Mouse (Mus musculus) embryonic fibroblast, embryonic 13.5 days (primary cell): ENCODE results near the gene Cacng1. TPM values are rescaled to one million over a fixed set of nuclear protein-coding genes. Genes with fewer than 3 reads are reported as not detected.

Experiments
- H3K27ac ChIP-seq: 2 replicates; pipeline ENCODE4 v1.5.1; 2012; ENCODE audit warnings: low read length, control low read depth, inconsistent platforms; ENCODE audit not compliant: insufficient read depth
- H3K4me1 ChIP-seq: 2 replicates; pipeline ENCODE4 v1.6.1; 2011; ENCODE audit warnings: low read length; ENCODE audit not compliant: control insufficient read depth, insufficient read depth
- H3K4me3 ChIP-seq: 2 replicates; pipeline ENCODE4 v1.5.1; 2011; ENCODE audit warnings: mild to moderate bottlenecking, control low read depth, low read length; ENCODE audit not compliant: insufficient read depth
- CTCF ChIP-seq: IDR thresholded peaks from 2 replicates; pipeline ENCODE4 v1.5.1; 2011; ENCODE audit warnings: mild to moderate bottlenecking, control low read depth, low read length, moderate library complexity, borderline replicate concordance; ENCODE audit not compliant: insufficient read depth
- POLR2A ChIP-seq: IDR thresholded peaks from 2 replicates; pipeline ENCODE4 v1.6.1; 2011; ENCODE audit warnings: low read depth, mild to moderate bottlenecking, control low read depth, low read length, moderate library complexity
- polyA plus RNA-seq: library from polyadenylated mRNA; stranded (reverse); fragments of >200 nt; gene quantifications from 2 replicates; pipeline ENCODE4 v1.2.4, GENCODE M21; 2011; ENCODE audit warnings: low read depth; ENCODE audit not compliant: missing spikeins, insufficient read length

Gene Cacng1
- polyA plus RNA-seq, 1 experiment: not detected

DNA sequence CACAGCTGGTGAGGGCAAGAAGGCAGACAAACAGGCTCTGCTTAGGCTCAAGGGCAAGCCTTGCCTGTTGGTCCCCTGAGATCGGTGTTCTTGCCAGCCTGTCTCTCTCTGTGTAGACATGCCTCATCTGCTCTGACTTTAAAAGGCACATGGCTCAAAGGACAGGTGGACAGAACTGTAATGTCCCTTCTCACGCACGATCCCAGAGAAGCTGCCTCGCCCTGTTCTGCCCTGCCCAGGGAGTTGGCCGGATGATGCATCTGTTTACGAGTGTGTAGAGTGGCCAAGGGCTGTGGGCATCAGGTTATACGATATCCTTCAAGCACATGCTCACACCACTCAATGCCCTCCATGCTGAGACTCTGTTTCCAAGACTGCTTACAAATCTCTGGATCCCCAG is 2.0 kb downstream of the Cacng1 start:
- H3K4me1 ChIP-seq: no peaks in the 10 kb centered on the region
- H3K27ac ChIP-seq: no peak overlapping the region
- TF ChIP-seq POLR2A (no peak), CTCF (no peak)
- H3K4me3 ChIP-seq: no peak overlapping the region

DNA sequence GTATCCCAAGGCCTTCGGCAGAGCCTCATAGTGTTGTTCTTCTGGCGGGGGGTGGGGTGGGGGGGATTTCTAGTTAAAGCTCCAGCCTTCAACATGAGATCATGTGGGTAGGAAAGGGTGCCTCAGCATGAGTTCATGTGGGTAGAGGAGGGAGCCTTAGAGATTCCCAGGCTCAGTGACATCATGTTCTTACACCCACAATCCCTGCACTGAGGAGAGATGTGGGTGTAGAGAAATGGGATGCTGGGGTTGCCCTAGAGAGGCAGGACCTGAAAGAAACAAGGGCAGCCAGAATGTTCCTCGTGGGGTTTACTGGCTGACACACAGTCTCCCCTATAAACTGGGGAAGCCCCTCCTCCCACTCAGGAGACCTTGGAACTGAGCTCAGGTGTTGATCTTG is 5.9 kb downstream of the Cacng1 start:
- TF ChIP-seq CTCF: no peak
- no peak for TF ChIP-seq POLR2A
- H3K27ac ChIP-seq: no peak overlapping the region
- H3K4me3 ChIP-seq: no peak overlapping the region
- H3K4me1 ChIP-seq: no peaks in the 10 kb centered on the region

DNA sequence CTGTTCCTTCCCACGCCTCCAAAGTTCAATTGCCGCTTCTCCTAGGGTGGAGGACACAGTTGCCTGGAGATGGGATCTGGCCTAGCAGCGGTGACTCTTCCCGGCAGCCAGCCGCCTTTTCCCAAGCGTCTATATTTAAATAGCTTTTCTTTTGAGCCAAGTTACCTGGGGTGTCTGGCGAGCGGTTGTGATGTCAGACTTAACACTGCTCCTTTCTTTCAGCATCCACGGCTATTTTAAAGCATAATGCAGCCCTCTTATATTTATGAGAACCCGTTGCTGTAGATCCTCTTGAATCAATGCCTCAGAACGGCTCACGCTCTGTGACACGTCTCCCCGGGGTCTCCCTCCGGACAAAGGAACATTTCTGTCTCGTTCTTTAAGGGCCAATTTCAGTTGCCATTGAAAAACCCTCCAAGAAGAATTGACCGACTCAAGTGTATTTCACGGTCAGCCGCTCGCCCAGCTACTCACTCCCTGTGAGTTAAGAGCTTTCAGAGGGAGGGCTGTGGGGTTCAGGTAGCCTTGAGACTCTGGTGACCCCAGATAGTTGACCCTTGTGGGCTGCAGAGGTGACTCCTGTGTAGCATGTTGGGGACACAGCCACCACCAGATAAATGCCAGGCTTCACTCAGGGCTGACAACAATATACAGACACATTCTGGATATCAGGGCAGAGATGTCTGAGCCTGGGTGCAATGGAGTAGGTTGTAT is 8.3 kb downstream of the Cacng1 start:
- TF ChIP-seq POLR2A: no peak
- no peak for TF ChIP-seq CTCF
- H3K4me1 ChIP-seq: no peaks in the 10 kb centered on the region
- no peak overlapping the region for H3K27ac ChIP-seq
- H3K4me3 ChIP-seq: no peak overlapping the region

DNA sequence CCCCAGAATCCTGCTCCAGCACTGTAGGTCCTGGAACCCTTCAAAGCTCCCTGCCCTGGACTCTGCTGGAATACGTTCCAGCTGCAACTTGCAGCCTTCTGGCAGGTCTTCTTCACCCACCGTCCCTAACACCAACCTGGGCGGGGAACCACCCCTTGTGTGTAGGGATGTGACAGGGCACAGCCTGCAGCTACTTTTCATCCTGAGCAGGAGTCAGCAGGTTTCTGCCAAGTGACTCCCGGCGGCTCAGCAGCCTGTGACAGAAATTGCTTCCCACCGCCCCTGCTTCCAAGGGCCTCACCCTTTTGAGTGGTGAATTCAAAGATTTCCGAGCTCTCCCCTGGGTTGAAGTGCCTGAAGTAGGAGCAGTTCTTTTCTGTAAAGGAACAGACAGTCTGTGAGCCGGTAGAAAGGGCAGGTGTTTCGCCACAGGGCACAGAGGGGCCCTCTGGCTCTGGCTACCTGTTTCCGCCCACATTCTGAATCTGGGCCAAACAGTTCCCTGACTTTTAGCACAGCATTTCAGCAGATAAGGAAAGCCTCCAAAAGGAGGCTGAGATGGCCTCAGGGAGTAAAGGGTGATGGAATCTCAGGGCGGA is 10.7 kb downstream of the Cacng1 start:
- no peak overlapping the region for H3K4me3 ChIP-seq
- TF ChIP-seq POLR2A (no peak), CTCF (no peak)
- H3K27ac ChIP-seq: no peak overlapping the region
- H3K4me1 ChIP-seq: no peaks in the 10 kb centered on the region

DNA sequence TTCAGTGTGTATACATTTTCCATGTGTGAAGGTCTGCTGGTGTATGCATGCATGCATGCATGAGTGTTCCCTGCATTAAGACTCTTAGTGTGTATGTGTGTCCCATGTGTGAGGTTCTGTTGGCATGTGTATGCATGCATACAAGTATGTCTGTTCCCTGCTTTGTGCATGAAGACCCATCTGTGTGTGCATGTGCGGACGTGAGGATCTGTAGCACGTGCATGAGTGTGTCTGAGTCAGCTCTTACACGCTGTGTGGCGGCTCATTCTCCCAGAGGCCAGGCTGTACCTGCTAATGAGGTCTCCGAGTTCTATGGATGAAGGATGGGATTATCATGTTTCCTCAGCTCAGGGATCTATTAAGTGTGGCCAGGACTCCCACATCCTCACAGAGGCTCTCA is 11.3 kb downstream of the Cacng1 start:
- Histone ChIP-seq H3K4me3 (no peak overlapping the region), H3K4me1 (no peaks in the 10 kb centered on the region), H3K27ac (no peak overlapping the region)
- TF ChIP-seq POLR2A (no peak), CTCF (no peak)

DNA sequence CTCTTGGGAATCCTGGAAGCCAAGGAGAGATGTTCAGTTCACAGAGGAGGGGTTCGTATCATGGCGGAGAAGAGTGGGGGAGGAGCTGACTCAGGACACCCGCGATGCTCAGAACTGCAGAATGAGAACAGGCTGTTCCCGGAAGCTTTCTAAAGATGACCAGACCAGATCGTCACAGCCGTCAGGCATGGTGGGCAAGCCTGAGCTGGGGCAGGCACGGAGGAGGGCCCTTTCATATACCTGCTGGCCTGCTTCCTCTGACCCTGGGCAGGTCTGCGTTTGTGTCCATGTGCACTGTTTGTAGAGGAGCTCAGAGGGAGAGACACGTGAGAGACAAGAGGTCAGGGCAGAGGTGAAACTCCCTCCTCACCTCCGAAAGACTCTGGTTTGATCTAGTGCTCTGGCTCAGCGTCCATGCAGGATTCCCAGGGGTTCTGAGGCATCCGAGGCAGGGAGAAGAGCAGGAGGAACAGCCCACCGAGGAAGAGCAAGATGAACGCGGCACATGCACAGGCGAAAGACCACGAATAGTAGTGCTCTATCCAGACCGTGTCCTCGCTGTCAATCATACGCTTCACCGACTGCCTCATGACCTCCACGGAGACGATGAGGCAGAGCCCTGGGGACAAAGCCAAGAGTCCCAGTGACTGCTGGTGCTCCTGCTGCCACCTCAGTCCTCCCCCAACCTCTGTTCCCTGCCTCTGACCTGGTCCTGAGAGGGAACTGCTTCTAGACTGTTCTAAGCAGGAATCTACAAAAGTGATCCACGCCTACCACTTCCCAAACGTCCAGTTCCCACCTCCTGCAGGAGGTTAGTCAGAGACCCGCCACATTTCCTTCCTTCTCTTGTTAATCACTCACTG is 12.8 kb downstream of the Cacng1 start:
- H3K4me3 ChIP-seq: no peak overlapping the region
- H3K27ac ChIP-seq: no peak overlapping the region
- no peaks in the 10 kb centered on the region for H3K4me1 ChIP-seq
- no peak for TF ChIP-seq POLR2A

DNA sequence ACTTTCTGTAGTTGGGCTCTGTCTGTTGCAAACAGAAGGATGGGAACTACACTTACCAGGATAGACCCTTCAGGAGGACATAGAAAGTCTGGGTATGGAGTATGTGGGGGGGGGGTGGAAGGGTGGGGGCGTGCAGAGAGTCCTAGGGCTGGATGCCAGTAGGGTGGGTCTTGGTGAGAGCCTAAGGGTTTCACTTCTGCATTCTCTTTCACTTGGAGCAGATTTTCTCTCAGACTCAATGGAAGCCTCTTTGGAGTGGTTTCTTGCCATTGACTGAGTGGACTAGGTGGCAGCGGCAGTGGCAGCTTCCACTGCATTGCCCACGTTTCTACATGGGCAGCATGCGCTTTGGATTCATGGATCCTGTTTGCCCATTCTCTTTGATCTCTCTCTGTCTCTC is 16.4 kb downstream of the Cacng1 start:
- no peak overlapping the region for H3K4me3 ChIP-seq
- no peak overlapping the region for H3K27ac ChIP-seq
- no peaks in the 10 kb centered on the region for H3K4me1 ChIP-seq
- TF ChIP-seq POLR2A: no peak
- TF ChIP-seq CTCF: no peak

DNA sequence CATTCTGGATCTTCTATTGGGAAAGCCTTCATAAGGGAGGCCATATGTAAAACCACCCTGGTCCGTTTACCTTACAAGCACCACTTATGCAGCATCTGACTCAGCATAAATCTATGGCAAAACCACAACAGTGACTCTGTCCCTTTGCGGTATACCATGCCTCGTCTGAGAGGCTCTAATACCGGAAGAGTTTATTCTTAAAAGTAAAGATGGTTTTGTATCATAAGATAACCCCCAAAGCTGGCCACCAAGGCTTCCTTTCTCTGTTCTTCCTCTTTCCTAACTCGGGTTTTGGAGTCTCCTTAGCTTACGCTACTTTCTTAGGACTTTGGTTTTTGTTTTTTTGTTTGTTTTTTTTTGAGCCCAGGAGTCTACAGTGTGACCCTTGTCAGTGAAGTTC is 23.0 kb downstream of the Cacng1 start:
- H3K4me3 ChIP-seq: no peak overlapping the region
- no peak overlapping the region for H3K27ac ChIP-seq
- TF ChIP-seq CTCF (no peak), POLR2A (no peak)
- H3K4me1 ChIP-seq: no peaks in the 10 kb centered on the region

DNA sequence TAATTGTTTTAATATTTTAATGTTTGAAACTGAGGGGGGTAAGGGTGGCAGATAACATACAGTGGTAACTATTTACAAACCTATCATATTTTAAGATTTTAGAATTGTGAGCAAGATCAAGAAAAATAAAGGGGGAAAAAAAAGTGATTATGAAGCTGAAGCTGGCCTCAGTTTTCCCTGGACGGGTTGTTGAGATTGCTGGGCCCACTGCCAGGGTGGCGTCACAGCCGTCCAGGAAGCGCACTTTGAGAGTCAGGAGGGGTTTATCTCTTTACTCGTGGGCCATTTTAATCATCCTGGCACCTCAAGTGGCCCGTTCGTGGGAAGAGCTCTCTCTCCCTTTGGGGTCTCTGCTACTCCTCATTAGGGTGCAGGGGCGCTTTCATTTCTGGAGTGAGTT is 24.8 kb downstream of the Cacng1 start:
- TF ChIP-seq CTCF: no peak
- no peak for TF ChIP-seq POLR2A
- H3K4me1 ChIP-seq: no peaks in the 10 kb centered on the region
- H3K27ac ChIP-seq: no peak overlapping the region
- no peak overlapping the region for H3K4me3 ChIP-seq

DNA sequence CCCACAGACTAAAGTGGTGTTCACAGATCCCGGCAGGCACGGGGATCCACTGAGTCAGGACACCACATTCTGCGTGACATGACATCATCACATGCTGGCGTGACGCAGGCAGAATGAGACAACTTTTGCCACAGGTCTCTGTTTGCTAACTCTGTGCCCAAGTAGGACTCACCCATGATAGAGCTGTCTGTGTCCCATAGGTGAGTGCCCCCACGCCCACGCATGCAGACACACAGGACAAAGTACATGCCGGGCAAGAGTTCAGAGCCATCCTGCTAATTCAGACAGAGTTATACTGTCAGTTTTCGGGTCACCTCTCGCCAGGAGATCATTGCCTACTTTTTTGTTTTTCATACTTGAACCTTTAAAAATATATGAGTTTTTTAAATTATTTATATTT is 27.8 kb downstream of the Cacng1 start:
- H3K4me3 ChIP-seq: no peak overlapping the region
- H3K27ac ChIP-seq: no peak overlapping the region
- TF ChIP-seq POLR2A: no peak
- no peak for TF ChIP-seq CTCF
- H3K4me1 ChIP-seq: no peaks in the 10 kb centered on the region
